Mouse (Mus musculus): Measurements from ENCODE around the gene Dll3.

- TF ChIP-seq CTCF (IDR thresholded peaks at IDR 0.05) (peak; percentile 46), EP300 (IDR thresholded peaks at IDR 0.05) (no peak)
Observed at GRCm38 (mm10) chr7:28269355-28269754, 32.7 kb downstream of the Dll3 start.
